Mouse (Mus musculus) lung, embryonic 16.5 days (tissue): ENCODE data around the gene Rabgap1l. TPM values are rescaled to one million over a fixed set of nuclear protein-coding genes. Genes with fewer than 3 reads are reported as not detected.

Experiments
- ATAC-seq: fragments of 200-750 bp; cut with Nextera tagmentation; 2 replicates; pipeline ENCODE4 v1.8.0; 2017; ENCODE audit warnings: low read depth, mild to moderate bottlenecking, moderate library complexity
- H3K27ac ChIP-seq: fragments of 300-500 bp; sonication (generic); 2 replicates; pipeline ENCODE4 v1.5.1; 2014; ENCODE audit warnings: mild to moderate bottlenecking, control low read depth, low read length
- H3K27me3 ChIP-seq: fragments of 300-500 bp; sonication (generic); 2 replicates; pipeline ENCODE4 v1.6.1; 2014; ENCODE audit warnings: low read depth, low read length, mixed read lengths; ENCODE audit not compliant: control insufficient read depth, insufficient read depth
- H3K36me3 ChIP-seq: fragments of 300-500 bp; sonication (generic); 2 replicates; pipeline ENCODE4 v1.6.1; 2014; ENCODE audit warnings: low read length; ENCODE audit not compliant: control insufficient read depth, insufficient read depth
- H3K4me1 ChIP-seq: fragments of 300-500 bp; sonication (generic); replicated peaks from 2 replicates; pipeline ENCODE4 v1.6.1; 2014; ENCODE audit warnings: low read length, mixed read lengths; ENCODE audit not compliant: control insufficient read depth, insufficient read depth
- H3K4me2 ChIP-seq: fragments of 300-500 bp; sonication (generic); 2 replicates; pipeline ENCODE4 v1.6.1; 2014; ENCODE audit warnings: low read depth, low read length, control low read depth
- H3K4me3 ChIP-seq: fragments of 300-500 bp; sonication (generic); 2 replicates; pipeline ENCODE4 v1.5.1; 2014; ENCODE audit warnings: mild to moderate bottlenecking, low read length, control low read depth
- H3K9ac ChIP-seq: fragments of 300-500 bp; sonication (generic); 2 replicates; pipeline ENCODE4 v1.6.1; 2014; ENCODE audit warnings: low read length, control low read depth
- H3K9me3 ChIP-seq: fragments of 300-500 bp; sonication (generic); 2 replicates; pipeline ENCODE4 v1.6.1; 2016; ENCODE audit warnings: low read length; ENCODE audit not compliant: control insufficient read depth
- WGBS: fragments of 180-500 bp; shearing (Covaris S2); extraction: QIAGEN DNeasy Blood & Tissue Kit; methylation state at CpG from one replicate; pipeline ENCODE4 v1.1.7; 2014; 5-methylcytosine and 5-hydroxymethylcytosine counted together
- polyA plus RNA-seq: library from polyadenylated mRNA; unstranded; fragments of >200 nt; fragmentation: Nextera tagmentation; extraction: Ambion mirVana; gene quantifications from 2 replicates; pipeline ENCODE4 v1.2.1, GENCODE M21; 2015

The Rabgap1l gene
- polyA plus RNA-seq, 1 experiment from 2014 or later, result 28.2 TPM

DNA sequence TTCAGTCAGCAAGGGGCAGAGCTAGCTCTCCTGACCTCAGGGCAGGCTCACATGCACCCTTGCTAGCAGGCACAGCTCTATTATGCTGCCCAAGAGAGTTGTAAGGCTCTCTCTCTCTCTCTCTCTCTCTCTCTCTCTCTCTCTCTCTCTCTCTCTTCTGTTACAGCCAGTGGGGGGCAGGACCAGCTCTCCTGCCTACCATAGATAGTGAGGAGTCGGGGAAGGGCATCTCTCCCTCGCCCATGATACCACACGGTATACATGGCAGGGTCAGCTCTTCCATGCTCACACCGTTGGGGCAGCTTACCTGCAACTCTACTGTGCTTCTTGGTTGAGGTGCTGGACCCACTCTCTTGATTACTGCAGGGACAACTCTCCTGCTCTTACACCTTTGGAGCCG is 21.2 kb upstream of the Rabgap1l start:
- Histone ChIP-seq H3K9ac (no peak overlapping the region), H3K4me2 (no peak overlapping the region), H3K4me1 (no peaks in the 10 kb centered on the region), H3K27ac (no peak overlapping the region), H3K27me3 (no peaks in the 10 kb centered on the region), H3K9me3 (no peaks in the 10 kb centered on the region), H3K4me3 (no peak overlapping the region), H3K36me3 (no peaks in the 10 kb centered on the region)
- ATAC-seq, result no peak
- 84% methylated on average over 5 of the region's 5 CpGs for WGBS

DNA sequence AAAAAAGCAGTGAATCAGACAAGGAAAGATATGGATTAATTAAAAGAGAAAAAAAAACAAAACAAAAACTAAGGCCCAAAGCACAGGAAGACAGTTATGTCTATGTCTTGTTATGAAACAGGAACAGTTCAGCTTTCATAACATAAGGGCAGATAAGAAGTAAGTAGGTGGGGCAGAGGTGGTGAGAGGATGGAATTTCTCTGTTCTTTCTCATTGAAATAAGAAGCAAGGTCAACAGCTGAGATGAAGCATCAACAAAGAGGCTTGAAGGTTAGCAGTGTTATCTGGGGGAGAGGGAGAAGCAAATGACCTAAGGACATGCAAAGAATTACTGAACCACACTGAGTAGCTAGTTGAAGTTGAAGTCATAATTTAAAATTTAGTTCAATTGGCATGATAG is 19.4 kb upstream of the Rabgap1l start:
- no peak overlapping the region for H3K9ac ChIP-seq
- no peak for ATAC-seq
- H3K36me3 ChIP-seq, result no peaks in the 10 kb centered on the region
- H3K27ac ChIP-seq, result no peak overlapping the region
- no peaks in the 10 kb centered on the region for H3K27me3 ChIP-seq
- no peak overlapping the region for H3K4me3 ChIP-seq
- H3K4me2 ChIP-seq, result no peak overlapping the region
- H3K9me3 ChIP-seq, result no peaks in the 10 kb centered on the region
- H3K4me1 ChIP-seq, result no peaks in the 10 kb centered on the region

DNA sequence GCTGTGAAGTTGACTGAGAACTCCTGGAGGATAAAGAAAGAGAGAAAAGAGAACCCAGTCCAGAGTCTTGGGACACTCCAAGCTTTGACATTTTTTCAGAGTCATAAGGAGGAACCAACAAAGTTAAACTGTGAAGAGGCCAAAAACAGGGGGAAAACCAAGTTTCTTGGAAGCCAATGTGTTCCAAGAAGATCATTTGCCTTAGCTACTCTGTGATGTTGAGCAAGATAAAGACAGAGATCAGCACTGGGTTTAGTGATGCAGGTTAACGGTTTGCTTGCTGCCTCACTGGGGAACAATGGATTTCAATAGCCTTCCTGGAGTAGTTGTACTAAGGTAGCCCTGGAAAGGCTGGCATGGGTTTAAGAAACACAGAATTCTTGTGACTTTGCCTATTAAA is 18.9 kb upstream of the Rabgap1l start:
- H3K9me3 ChIP-seq, result no peaks in the 10 kb centered on the region
- no peak overlapping the region for H3K27ac ChIP-seq
- H3K27me3 ChIP-seq, result no peaks in the 10 kb centered on the region
- no peak for ATAC-seq
- H3K36me3 ChIP-seq, result no peaks in the 10 kb centered on the region
- H3K4me2 ChIP-seq, result no peak overlapping the region
- H3K9ac ChIP-seq, result no peak overlapping the region
- WGBS, result 69% methylated on average over 1 of the region's 1 CpGs
- no peak overlapping the region for H3K4me3 ChIP-seq
- no peaks in the 10 kb centered on the region for H3K4me1 ChIP-seq

DNA sequence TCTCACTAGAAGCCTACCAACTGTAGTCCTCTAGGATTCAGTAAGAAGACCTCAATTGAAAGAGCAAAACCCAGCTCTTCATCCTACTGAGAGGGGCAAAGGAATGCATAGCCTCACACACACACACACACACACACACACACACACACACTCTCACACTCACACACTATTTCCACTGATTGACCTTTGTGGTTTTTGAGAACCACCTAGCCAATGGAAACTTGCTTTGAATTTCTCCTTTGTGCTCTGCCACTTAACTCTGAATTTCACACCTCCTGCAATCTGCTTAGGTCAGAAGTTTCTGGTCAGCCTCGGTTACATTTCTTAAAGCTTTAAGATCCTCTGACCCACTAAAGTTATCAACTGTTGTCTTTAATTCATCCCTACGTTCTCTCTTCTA is 12.3 kb upstream of the Rabgap1l start:
- no peak overlapping the region for H3K4me3 ChIP-seq
- no peaks in the 10 kb centered on the region for H3K9me3 ChIP-seq
- H3K27ac ChIP-seq, result no peak overlapping the region
- WGBS, result 27% methylated on average over 2 of the region's 2 CpGs
- ATAC-seq, result no peak
- H3K4me1 ChIP-seq, result no peaks in the 10 kb centered on the region
- H3K9ac ChIP-seq, result no peak overlapping the region
- H3K4me2 ChIP-seq, result no peak overlapping the region
- H3K27me3 ChIP-seq, result no peaks in the 10 kb centered on the region
- no peaks in the 10 kb centered on the region for H3K36me3 ChIP-seq

DNA sequence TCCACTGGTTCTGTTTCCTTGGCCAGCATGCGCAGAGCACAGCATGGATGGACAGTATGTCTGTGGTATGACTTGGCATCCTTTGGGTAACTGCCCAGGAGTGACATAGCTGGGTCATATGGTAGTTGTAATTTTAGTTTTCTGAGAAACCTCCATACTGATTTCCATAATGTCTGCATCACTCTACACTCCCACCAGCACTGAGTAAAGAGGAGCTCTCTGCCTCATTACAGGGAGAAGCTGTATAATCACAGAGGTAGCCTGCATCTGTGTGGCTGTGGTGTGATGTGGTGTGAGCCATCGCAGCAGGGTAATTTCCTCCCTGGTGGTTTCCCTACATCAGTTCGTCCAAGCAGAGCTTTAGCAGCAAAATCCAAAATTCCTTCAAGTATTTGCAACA is 7.0 kb upstream of the Rabgap1l start:
- no peak overlapping the region for H3K4me2 ChIP-seq
- no peaks in the 10 kb centered on the region for H3K27me3 ChIP-seq
- H3K9me3 ChIP-seq, result no peaks in the 10 kb centered on the region
- H3K27ac ChIP-seq, result no peak overlapping the region
- no peak for ATAC-seq
- WGBS, result 77% methylated on average over 3 of the region's 3 CpGs
- H3K9ac ChIP-seq, result no peak overlapping the region
- no peaks in the 10 kb centered on the region for H3K36me3 ChIP-seq
- no peak overlapping the region for H3K4me3 ChIP-seq
- H3K4me1 ChIP-seq, result no peaks in the 10 kb centered on the region

DNA sequence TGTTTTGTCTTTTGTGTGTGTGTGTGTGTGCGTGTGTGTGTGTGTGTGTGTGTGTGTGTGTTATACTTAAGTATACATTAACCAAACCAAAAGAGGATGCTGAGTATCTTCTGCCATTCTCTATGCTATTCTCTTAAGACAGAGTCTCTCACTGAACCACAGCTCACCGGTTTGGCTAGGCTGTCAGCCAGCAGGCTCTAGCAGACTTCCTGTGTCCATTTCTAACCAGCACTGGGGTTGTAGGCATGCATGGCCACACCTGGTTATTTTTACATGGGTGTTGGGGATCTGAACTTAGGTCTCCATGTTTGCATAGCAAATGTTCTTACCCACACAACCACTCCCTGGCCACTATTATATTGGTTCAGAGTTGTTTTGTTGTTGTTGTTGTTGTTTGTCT is 2.0 kb upstream of the Rabgap1l start:
- H3K27ac ChIP-seq, result no peak overlapping the region
- H3K4me1 ChIP-seq, result peaks cover 5% of the 10 kb centered on the region
- no peaks in the 10 kb centered on the region for H3K36me3 ChIP-seq
- H3K4me2 ChIP-seq, result no peak overlapping the region
- H3K27me3 ChIP-seq, result no peaks in the 10 kb centered on the region
- H3K4me3 ChIP-seq, result no peak overlapping the region
- H3K9me3 ChIP-seq, result no peaks in the 10 kb centered on the region
- ATAC-seq, result no peak
- no peak overlapping the region for H3K9ac ChIP-seq
- 56% methylated on average over 2 of the region's 2 CpGs for WGBS

DNA sequence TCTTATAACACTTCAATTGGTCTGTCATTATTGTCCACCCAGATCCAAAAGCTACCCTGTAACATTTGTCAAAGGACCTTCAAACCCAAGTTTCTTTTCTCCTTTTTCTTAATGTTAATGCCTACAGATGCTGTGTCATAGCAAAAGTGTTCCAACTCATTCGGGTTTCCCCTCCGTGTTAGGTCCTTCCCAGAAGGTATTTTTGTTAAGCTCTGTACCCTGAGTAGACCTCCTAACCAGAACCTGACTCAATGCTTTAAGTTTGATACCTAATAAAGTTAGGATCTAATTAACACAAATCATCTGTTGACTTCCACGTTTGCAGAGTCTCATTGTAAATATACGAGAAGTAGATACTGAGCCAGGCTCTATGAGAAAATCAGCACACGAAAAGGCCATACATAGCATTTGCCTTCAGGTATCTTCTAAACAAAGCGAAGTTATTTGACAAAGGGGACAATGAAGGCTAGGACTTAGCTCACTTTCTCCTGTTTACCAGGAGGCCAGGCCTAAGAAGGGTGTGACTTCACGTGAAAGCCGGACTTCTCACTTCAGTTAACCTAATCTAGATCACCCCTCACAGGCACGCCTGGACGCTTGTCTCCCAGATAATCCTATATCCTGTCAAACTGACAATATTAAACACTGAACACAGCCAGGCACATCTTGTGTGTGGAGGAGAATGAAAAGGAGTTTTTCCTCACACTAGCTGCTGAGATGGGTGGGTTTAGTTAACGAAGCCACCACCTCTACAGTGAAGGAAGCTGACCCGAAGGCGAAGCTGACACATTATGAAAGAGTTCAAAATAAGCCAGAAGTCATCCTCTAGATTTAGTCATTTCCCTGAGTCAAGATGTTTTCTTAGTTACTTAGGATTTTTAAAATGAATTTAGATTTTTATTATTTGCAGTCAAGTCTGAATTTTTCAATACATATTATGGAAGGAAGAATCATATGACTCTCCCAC is 1.1 kb upstream of the Rabgap1l start:
- Histone ChIP-seq H3K9ac (no peak overlapping the region), H3K36me3 (no peaks in the 10 kb centered on the region), H3K4me1 (peaks cover 5% of the 10 kb centered on the region), H3K27ac (no peak overlapping the region), H3K9me3 (no peaks in the 10 kb centered on the region), H3K4me3 (no peak overlapping the region), H3K27me3 (no peaks in the 10 kb centered on the region), H3K4me2 (no peak overlapping the region)
- ATAC-seq, result no peak
- 71% methylated on average over 13 of the region's 13 CpGs for WGBS

DNA sequence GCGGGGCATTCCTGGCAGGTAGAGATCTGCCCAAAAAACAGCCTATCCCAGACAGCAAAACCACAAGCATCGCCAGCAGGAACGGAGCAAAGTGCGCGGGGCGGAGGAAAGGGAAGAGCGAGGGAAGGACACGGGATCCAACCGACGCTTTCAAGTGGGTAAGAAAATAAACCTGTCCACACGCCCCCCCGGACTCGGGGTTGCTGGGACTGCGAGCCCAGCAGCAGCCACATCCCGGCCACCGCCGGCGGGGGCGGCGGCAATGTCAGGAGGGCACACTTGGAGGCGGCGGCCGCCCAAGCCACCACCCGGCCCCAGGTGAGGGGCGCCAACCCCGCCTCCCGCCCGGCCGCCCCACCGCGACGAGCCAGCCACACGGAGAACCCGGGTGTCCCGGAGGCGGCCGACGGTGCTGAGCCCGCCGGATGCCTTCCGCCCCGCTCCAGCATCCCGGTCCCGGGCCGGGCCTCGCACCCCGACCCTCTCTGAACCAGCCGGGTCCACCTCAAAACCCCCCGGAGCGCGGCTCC is 790 bp downstream of the Rabgap1l start:
- Histone ChIP-seq H3K4me1 (peaks cover 5% of the 10 kb centered on the region), H3K4me3 (peak overlapping the region; percentile 92), H3K4me2 (peak overlapping the region; percentile 89), H3K27ac (peak overlapping the region; percentile 61), H3K27me3 (no peaks in the 10 kb centered on the region), H3K9me3 (no peaks in the 10 kb centered on the region), H3K36me3 (no peaks in the 10 kb centered on the region), H3K9ac (peak overlapping the region; percentile 93)
- ATAC-seq, result peak; percentile 76
- under 1% methylated on average over 42 of the region's 51 CpGs for WGBS

DNA sequence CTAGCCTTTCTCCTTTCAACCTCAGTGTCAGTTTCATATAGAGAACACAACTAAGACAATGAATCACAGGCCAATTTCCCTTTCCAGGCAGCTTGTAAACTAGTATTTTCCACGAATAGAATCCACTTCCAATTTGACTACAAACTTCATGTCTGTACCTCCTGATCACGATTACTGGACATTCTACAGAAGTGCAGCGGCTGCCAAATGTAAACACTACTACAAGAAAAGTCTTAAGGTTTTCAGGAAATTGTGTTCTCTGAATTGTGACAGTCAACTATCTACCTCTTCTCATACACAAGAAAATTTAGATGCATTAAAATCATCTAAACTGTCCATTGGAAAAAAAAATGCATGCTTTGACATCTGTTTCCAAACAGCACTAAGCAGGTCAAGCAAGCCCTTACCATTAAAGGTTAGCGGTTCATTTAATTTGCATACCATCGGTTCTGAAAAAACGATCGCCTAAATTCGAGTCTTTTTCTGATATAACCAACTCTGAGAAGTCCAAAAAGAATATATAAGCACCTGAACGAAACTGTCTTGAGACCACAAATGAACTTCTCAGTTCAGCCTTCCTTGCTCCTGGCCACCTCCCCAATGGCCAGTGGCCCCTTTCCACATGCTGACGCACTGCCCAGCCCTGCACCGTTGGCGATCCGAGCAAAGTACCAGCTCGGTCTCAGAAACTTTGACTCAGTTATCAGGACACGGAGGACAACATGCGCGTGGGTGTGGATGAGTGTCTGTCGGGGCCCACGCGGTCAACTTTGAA is 1.4 kb downstream of the Rabgap1l start:
- Histone ChIP-seq H3K27me3 (no peaks in the 10 kb centered on the region), H3K9me3 (no peaks in the 10 kb centered on the region), H3K4me2 (peak overlapping the region; percentile 89), H3K4me1 (peaks cover 5% of the 10 kb centered on the region), H3K4me3 (peak overlapping the region; percentile 92), H3K36me3 (no peaks in the 10 kb centered on the region), H3K27ac (no peak overlapping the region), H3K9ac (peak overlapping the region; percentile 93)
- peak; percentile 11; the same call in 1 of the 2 replicates for ATAC-seq
- WGBS, result 3% methylated on average over 20 of the region's 20 CpGs
